Mouse (Mus musculus) C2C12 (cell line): ENCODE measurements around the gene Pcgf6.

ENCODE experiments used
- CTCF ChIP-seq: IDR thresholded peaks from one replicate; pipeline ENCODE4 v1.5.1; 2011; ENCODE audit not compliant: control insufficient read depth, insufficient read depth, insufficient read length
- MAX ChIP-seq: IDR thresholded peaks from one replicate; pipeline ENCODE4 v1.6.1; 2011; ENCODE audit warnings: mild to moderate bottlenecking, control low read depth
- MYOG ChIP-seq: IDR thresholded peaks from one replicate; pipeline ENCODE4 v1.6.1; 2011; ENCODE audit not compliant: control insufficient read depth, insufficient read length; ENCODE audit errors: extremely low read depth

DNA sequence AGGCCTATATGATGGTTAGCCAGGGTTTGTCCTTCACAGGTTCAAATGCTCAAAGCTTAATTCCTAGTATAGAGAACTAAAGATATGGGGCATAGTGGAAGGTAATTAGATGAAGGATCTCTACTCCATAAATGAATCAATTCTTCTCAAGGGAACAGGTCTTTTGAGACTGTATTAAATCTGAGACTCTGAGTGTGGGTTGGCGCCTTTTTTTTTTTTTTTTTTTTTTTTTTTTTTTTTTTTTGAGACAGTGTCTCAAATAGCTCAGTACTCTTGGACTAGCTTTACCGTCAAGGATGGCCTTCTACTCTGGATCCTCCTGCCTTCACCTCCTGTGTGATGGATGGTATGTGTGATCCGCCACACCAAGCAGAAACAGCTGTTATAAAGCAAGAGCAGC is 14.1 kb downstream of the Pcgf6 start:
- TF ChIP-seq CTCF (no peak), MAX (no peak), MYOG (no peak)
